Mouse (Mus musculus): ENCODE measurements around the gene Ctr9. TPM values are rescaled to one million over a fixed set of nuclear protein-coding genes. Genes with fewer than 3 reads are reported as not detected.
A peak's percentile ranks its signal among the peaks of the same experiment; 100 is the strongest.

Ctr9 gene
- total and polyA plus RNA-seq, 3 experiments = 27.4 to 34.3 (median 31.7) TPM

GRCm38 (mm10) chr7:111048920-111049319, 20.2 kb downstream of the Ctr9 start:
- Histone ChIP-seq H3K9ac (ENCODE audit: insufficient read depth, low read depth) (no peak overlapping the region), H3K4me3 (replicated peaks in 1 of 3; ENCODE audit: low read depth in 2 of 3, low read length in 2 of 3, poor library complexity in 1 of 3) (no peak overlapping the region), H3K79me2 (replicated peaks; ENCODE audit: control insufficient read depth, extremely low read depth, insufficient read depth, poor library complexity, severe bottlenecking) (no peaks in the 10 kb centered on the region), H3K4me2 (ENCODE audit: insufficient read depth, low read depth, poor library complexity, severe bottlenecking) (no peak overlapping the region), H3K36me3 (replicated peaks in 1 of 2; ENCODE audit: control insufficient read depth in 1 of 2, insufficient read depth in 1 of 2, low read length in 1 of 2) (peaks cover 64 to 94% of the 10 kb centered on the region in 2 experiments), H3K27ac (ENCODE audit: insufficient read depth, low read depth) (no peak overlapping the region), H3K27me3 (replicated peaks) (no peaks in the 10 kb centered on the region), H3K4me1 (ENCODE audit: control insufficient read depth in 1 of 2, insufficient read depth in 2 of 2) (no peaks in the 10 kb centered on the region), H3K9me3 (replicated peaks; ENCODE audit: low read length) (no peaks in the 10 kb centered on the region)
- TF ChIP-seq HCFC1 (IDR thresholded peaks at IDR 0.05; ENCODE audit: low read depth, low read length) = no peak
- TF ChIP-seq RAD21 (IDR thresholded peaks at IDR 0.05; ENCODE audit: low read depth, low read length) = no peak
- TF ChIP-seq KAT2A (IDR thresholded peaks at IDR 0.05; ENCODE audit: insufficient replicate concordance, low read length) = no peak
- TF ChIP-seq SIN3A (IDR thresholded peaks at IDR 0.05; ENCODE audit: low read length) = no peak
- no peak for TF ChIP-seq ETS1 (conservative IDR thresholded peaks at IDR 0.05; ENCODE audit: low read depth, low read length)
- no peak for TF ChIP-seq USF2 (conservative IDR thresholded peaks at IDR 0.05; ENCODE audit: low read depth, low read length)
- no peak for TF ChIP-seq RCOR1 (conservative IDR thresholded peaks at IDR 0.05; ENCODE audit: low read depth, low read length)
- no peak for TF ChIP-seq MAZ (IDR thresholded peaks at IDR 0.05; ENCODE audit: low read depth, low read length)
- TF ChIP-seq ZC3H11A (IDR thresholded peaks at IDR 0.05; ENCODE audit: low read depth, low read length) = no peak
- TF ChIP-seq POLR2AphosphoS2 (IDR thresholded peaks at IDR 0.05; ENCODE audit: low read depth, low read length) = no peak
- TF ChIP-seq JUND (conservative IDR thresholded peaks at IDR 0.05; ENCODE audit: low read depth, low read length) = no peak
- TF ChIP-seq ELF1 (IDR thresholded peaks at IDR 0.05; ENCODE audit: low read depth, low read length) = no peak
- no peak for DNase-seq (ENCODE audit: extremely low read depth)
- in situ Hi-C loops (cut with MboI; ENCODE audit: low pct_ligation_motif_present, low pct_unique_long_range_greater_than_20kb, low sequenced_read_pairs) = loop anchor here (10.0 kb wide), 1 partner anchor 146 kb away; no protein-coding TSS in a partner anchor
- dilution Hi-C loops (cut with MboI; ENCODE audit: extremely low pct_ligation_motif_present, extremely low pct_unique_long_range_greater_than_20kb, low sequenced_read_pairs) = no loop called here

GRCm38 (mm10) chr7:111049652-111050421, 21.1 kb downstream of the Ctr9 start:
- no peaks in the 10 kb centered on the region for H3K4me1 ChIP-seq (ENCODE audit: control insufficient read depth in 1 of 2, insufficient read depth in 2 of 2)
- no peak overlapping the region for H3K4me3 ChIP-seq (replicated peaks in 1 of 3; ENCODE audit: low read depth in 2 of 3, low read length in 2 of 3, poor library complexity in 1 of 3)
- dilution Hi-C loops (cut with MboI; ENCODE audit: extremely low pct_ligation_motif_present, extremely low pct_unique_long_range_greater_than_20kb, low sequenced_read_pairs) (no loop called here), in situ Hi-C loops (cut with MboI; ENCODE audit: low pct_ligation_motif_present, low pct_unique_long_range_greater_than_20kb, low sequenced_read_pairs) (loop anchor here (10.0 kb wide), 1 partner anchor 145 kb away; no protein-coding TSS in a partner anchor)
- H3K27ac ChIP-seq (ENCODE audit: insufficient read depth, low read depth) = no peak overlapping the region
- no peaks in the 10 kb centered on the region for H3K27me3 ChIP-seq (replicated peaks)
- H3K9me3 ChIP-seq (replicated peaks; ENCODE audit: low read length) = no peaks in the 10 kb centered on the region
- DNase-seq (ENCODE audit: extremely low read depth) = peak; percentile 43
- no peak overlapping the region for H3K9ac ChIP-seq (ENCODE audit: insufficient read depth, low read depth)
- H3K4me2 ChIP-seq (ENCODE audit: insufficient read depth, low read depth, poor library complexity, severe bottlenecking) = no peak overlapping the region
- H3K79me2 ChIP-seq (replicated peaks; ENCODE audit: control insufficient read depth, extremely low read depth, insufficient read depth, poor library complexity, severe bottlenecking) = no peaks in the 10 kb centered on the region
- TF ChIP-seq EP300 (IDR thresholded peaks at IDR 0.05; ENCODE audit: low read length) = no peak
- TF ChIP-seq RAD21 (IDR thresholded peaks at IDR 0.05; ENCODE audit: low read depth, low read length) = peak; percentile 75
- TF ChIP-seq SMC3 (IDR thresholded peaks at IDR 0.05; ENCODE audit: low read depth, low read length) = peak; percentile 44
- peak; percentile 24 to 68; a peak in 3 of 4 replicates for TF ChIP-seq CTCF (conservative IDR thresholded peaks at IDR 0.05 in 1 of 2, IDR thresholded peaks at IDR 0.05 in 1 of 2; ENCODE audit: low read depth in 2 of 2, low read length in 2 of 2)
- peaks cover 66 to 93% of the 10 kb centered on the region in 2 experiments for H3K36me3 ChIP-seq (replicated peaks in 1 of 2; ENCODE audit: control insufficient read depth in 1 of 2, insufficient read depth in 1 of 2, low read length in 1 of 2)

Measured in CH12.LX (cell line).